Mouse (Mus musculus): ENCODE data around the gene Pgpep1l.
"Not testable (repeated sequence)": the region's sequence is repeated elsewhere in the genome, so short reads cannot be mapped to it uniquely, and the experiment has no call there.

The Pgpep1l gene

DNA sequence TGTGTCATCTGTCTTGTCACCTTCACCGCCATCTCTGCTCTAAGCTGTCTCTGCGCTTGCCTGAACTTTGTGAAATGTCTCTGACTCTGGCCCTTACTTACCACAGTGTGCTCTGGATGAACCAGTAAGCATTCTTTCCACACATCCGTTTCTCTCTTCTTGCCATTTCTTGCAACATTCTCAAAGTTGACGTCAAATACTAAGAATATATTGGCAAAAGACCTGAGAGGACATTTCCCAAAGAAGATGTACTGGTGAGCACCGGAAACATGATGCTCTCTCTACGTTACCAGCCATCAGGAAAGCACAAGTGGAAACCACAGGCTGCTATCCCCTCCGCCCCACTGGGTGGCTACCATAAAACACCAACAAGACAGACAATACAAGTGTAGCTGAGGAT is 19.7 kb upstream of the Pgpep1l start:
- intact Hi-C loops (cut with DNase I): no loop called here

DNA sequence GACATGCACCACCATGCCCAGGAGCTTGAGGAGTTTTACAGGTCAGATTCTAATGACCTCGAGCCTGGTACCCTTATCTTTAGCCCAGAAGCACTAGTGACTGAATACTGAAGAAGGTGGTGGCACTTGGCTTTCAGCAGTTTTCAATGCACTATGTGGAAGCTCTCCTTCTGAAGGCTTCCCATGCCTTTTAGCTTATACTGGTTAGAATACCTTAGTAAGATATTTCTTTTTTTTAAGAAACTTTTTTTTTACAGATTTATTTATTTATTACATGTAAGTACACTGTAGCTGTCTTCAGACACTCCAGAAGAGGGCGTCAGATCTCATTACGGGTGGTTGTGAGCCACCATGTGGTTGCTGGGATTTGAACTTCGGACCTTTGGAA is 19.1 kb upstream of the Pgpep1l start:
- intact Hi-C loops (cut with DNase I): not testable (repeated sequence)

DNA sequence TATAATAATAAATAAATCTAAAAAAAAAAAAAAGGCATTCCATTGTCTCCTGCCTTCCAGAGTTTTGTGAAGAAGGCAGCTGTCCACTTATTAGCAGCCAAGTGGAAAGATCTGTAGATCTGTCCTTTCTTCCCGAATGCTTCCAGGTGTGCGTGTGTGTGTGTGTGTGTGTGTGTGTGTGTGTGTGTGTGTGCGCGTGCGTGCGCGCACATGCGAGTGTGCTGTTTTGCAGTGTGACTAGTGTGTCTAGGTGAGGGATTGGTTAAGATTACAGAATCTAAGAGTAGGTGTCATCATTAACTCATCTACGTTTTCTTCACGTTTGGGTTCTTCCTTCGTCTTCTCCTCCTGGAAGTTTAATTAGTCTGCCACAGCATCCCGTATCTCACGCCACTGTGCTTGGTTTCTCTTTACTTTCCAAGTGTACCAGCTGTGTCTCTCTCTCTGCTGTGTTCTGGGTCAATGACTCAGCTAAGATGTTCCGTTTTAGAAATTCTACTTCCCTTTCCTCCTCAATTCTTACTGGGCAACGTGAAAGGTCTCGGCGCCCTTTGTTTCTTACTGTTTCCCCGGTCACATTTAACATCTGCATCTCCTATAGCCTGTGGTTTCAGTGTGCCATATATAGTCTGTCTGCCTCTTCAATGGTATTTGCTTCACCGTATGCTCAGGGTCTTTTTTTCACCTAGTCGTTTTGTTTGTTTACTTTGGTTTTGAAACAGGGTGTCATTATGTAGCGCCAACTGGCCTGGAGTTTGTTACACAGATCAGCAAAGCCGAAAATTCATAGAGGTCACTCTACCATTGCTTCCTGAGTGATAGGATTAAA is 18.5 kb upstream of the Pgpep1l start:
- intact Hi-C loops (cut with DNase I): no loop called here

DNA sequence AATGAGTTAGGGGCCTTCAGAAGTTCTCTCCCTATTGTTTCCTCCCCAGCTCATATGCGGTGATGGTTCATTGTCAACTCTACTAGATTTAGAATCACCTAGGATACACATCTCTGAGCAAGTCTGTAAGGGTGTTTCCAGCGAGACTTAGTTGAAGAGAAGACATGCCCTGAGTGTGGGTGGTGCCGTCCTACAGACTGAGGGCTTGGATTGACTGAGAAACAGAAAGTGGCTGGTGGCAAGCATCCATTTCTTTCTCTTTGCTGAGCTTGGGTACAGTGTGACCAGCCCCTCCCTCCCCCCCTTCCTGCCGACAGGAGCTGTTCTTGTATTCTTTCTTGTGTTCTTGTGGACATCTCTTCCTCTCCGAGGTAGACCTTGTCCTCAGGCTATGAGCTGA is 17.3 kb upstream of the Pgpep1l start:
- intact Hi-C loops (cut with DNase I): no loop called here

DNA sequence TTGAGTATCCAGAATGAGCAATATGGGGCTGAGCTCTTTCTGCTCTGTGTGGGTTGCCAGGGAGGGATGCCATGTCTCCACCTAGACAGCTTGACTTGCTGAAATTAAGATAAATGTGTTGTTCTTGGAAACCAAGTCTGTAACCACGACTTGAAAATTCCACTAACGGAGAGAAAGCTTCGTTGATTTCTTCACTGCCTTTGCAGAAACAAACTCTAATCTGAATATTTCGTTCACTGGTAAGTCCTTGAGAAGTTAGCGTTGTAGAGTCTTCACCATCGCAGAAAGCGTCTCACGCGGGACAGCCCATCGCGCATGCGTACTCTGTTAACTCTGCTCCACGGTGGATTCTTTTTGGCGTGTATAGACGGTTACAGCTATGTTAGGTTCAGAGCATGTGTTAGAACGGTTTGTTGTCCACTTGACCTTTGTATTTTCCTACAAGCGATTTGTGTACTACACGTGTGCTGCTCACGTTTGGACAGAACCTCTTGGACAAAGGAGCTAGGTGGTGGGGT is 16.4 kb upstream of the Pgpep1l start:
- intact Hi-C loops (cut with DNase I): no loop called here

DNA sequence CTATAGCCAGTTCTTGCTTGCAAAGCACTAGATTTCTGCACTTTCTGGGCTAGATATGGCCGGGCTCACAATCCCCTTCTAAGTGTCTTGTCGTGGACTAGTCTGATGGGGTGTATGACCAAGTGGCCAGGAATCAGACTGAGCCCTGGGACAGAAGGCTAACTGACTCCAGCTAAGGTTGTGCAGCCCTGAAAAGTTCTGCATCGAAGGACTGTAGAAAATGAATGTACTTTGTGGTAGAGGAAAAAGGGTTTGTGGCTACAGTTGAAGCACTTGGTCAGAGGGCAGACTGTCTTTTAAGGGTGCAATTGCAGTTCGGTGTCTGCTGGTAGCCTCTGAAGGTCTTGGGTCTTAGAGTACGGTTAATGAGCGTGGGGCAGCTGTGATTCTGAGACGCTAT is 15.4 kb upstream of the Pgpep1l start:
- intact Hi-C loops (cut with DNase I): no loop called here

DNA sequence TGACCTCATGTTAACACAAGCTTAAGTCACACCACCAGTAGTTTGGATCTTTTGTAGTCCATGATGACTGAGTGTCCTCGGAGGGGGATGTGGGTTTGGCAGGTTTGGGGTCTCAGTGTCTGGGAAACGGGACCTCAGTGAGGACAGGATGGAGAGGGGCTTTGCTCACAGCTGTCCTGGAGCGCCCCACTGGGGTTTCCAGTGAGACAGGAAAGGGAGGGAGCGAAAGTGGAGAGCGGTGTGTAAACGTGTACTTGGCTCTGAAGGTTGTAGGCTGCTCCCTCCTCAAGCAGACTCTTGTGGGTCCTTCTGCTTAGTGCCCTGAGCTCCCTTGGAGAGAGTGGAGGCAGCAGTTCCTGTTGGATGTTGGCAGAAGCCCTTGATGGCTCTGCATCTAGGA is 14.9 kb upstream of the Pgpep1l start:
- intact Hi-C loops (cut with DNase I): no loop called here

DNA sequence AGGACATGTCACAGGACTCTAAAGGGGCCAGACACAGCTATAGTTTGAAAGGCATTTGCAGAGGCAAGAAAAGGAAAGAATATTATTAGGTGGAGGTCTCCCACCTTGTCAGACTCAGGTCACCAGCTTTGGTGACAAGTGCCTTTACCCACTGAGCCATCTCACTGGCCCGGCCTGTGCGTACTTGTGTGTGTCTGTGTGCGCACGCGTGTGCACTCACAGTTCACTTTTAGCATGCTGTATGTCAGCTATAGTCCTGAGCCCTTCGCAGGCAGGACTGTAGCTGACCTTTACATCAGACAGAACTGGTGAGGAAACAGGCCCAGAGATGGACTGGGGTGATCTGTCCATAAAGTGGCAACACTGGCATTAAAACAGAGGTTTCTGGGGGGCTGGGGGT is 14.4 kb upstream of the Pgpep1l start:
- intact Hi-C loops (cut with DNase I): no loop called here

DNA sequence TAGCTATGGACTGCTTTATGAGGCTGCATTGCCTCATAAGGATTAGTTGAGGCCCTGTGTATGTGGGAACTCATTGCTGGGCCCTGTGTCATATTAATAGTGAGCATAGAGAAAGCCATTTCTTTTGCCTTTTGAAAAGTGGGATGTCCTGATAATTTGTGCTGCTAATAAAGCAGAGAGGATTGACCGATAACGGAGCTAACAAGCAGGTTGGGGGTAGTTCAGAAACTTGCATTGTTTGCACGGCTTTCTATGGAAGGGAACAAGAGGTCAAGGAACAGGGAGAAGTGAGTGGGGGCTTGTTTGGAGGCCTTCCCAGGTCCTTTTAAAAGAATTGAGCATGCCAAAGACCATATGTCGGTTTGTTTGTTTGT is 13.9 kb upstream of the Pgpep1l start:
- intact Hi-C loops (cut with DNase I): no loop called here

DNA sequence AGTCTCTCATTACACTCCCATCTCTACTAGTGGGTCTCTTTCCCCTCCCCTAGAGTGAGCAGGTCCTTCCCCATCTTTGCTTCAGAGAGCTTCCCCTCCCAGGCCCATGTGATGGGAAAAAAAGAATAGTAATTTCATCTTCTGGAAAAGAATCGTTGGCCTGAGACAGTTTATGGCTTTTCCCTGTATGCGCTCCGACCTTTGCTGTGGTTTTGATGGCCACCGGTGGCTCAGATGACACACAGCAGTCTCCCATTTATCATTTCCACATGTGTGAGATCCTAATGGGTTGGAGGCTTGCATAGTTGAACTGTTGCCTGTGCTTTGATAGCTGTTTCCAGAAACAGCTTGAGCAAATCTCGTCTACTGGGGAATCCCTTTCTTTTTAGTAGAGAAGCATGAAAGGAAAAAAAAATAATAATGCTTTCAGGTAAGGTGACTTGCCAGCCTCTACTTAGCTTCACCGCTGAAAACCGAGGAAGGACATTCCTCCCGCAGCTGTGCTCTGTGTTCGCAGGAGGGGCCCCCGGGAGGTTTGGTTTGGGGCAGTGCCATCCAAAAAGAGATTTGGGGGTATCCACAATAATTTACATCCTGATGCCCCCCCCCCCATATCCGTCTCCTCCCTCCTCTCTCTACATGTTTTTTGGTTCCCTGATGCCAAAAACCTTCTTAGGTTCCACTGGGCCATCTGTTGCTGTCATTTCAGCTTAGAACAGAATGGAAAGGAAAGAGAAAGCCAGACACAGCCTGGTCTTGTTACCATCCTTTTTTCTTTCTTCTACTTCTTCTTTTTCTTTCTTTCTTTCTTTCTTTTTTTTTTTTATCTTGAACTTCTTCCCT is 13.2 kb upstream of the Pgpep1l start:
- intact Hi-C loops (cut with DNase I): no loop called here

DNA sequence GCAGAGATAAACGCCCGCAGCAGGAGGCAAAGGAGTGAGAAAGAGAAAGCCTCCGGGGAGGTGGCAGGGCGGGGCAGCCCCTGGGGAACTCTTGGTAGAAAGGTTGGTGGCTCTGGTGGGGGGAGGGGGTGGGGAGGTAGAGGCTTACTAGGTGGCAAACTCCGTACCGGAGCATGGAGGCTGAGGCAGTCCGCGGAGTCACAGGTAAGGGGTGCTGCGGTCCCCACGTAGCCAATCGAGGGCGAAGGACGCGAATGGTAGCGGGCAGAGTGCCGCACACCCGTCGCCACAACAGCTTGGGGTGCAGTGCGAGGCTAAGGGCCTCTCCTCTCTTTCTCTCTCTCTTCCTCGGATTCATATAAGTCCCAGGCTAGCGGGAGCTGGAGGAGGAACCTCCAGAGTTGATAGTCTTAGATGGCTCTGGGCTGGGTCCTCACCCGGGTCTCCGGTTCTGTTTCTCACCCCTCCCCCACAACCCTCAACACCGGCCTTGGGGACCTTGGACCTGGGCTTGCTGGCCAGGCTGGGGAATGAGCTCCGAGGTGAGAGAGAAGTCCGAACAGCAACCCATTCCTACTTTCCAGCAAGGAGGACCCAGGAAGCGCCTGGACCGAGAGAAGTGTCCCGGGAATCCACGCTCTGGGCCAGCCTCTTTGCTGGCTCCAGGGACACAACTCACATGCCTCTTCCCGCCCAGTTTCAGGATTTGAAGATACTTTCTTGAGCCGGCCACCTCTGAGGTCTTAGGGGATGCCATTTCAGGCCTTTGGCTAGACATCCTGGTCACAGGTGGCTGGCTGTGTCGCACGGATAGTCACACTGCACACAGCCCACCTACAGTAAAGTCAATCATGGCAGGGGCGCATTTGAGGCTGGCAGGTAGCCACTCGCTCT is 12.1 kb upstream of the Pgpep1l start:
- intact Hi-C loops (cut with DNase I): no loop called here

DNA sequence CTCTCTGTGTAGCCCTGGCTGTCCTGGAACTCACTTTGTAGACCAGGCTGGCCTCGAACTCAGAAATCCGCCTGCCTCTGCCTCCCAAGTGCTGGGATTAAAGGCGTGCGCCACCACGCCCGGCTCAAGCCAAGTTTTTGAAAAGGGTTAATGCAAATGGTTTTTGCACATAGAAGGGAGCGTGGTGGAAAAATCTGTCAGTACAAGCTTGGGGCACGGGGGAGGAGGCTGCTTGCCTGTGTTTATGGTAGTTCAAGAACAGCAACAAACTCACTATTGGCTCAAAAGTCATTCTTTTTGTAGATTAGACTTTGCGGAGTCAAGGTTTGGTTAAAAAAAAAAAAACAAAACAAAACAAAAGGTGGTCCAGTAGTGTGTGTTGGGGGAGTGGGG is 11.4 kb upstream of the Pgpep1l start:
- intact Hi-C loops (cut with DNase I): not testable (repeated sequence)

DNA sequence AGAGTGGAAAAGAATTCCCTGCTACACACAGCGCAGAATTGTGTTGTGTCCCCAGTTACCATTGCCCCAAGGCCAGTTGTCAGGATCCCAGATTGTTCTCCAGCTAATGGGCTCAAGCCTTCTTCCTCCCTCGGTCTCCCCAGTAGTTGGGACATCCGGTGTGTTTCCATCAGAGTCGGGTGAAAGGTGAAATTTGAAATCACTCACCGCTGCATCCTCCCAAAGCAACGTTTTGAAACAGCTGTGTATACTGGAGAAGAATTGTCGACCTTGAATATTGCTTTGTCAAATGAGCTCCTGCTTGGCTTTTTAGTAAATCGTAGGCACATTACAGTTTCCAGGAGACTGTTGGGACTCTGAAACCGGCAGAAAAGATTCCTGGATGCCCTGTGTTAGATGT is 10.9 kb upstream of the Pgpep1l start:
- intact Hi-C loops (cut with DNase I): no loop called here

DNA sequence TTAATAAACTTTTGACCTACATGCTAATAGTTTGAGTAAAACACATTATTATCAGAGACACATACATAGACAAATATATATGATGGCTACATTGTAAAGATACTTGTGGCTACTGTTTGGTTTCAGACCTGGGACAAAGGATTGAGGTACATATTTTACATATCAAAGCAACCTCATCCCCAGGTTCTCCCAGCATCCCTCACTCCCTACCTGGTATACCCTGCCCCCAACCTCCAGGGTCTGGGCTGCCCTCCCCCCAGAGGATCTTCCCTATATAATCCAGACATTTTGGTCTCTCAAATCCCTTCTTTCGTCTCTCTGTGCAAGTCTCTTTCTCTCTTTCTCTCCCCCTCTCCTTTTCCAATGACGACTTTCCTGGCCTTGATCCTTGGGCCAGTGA is 10.2 kb upstream of the Pgpep1l start:
- intact Hi-C loops (cut with DNase I): no loop called here

DNA sequence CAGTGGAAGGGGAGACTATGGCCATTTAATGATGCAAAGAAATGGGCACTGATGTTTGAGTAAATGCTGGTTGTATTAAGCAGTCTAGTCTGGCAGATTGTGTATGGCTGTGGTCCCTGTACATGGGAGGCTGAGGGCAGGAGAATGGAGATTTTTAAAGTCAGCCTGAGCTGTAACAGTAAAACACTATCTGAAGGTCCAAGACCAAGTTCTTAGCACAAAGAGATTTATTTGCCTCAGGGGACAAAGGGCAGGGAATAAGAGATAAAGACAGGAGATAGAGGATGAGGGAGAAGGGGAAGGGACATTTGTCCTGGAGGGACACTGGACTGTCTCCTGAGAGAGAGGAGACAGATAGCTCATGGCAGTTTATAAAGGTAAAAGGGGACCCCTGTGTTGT is 9.5 kb upstream of the Pgpep1l start, which contains the start of gene Fam169b:
TSS of gene Fam169b (plus strand) at position 325 of the 400 bp plus-strand sequence.
- intact Hi-C loops (cut with DNase I): no loop called here

DNA sequence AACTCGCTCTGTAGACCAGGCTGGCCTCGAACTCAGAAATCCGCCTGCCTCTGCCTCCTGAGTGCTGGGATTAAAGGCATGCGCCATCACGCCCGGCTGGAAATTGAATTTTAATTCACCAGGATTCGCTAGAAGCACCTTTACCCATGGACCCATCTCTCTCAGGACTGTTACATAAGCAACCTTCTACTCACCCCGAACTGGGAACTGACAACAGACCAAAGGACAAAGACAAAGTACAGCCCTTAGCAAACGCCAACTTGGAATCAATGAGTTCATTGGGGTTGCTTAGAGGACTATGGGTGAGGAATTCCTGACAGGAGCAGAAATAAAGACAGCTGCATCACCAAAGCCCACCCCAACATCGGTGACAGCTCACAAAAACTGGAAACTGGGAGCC is 8.6 kb upstream of the Pgpep1l start:
- intact Hi-C loops (cut with DNase I): no loop called here

DNA sequence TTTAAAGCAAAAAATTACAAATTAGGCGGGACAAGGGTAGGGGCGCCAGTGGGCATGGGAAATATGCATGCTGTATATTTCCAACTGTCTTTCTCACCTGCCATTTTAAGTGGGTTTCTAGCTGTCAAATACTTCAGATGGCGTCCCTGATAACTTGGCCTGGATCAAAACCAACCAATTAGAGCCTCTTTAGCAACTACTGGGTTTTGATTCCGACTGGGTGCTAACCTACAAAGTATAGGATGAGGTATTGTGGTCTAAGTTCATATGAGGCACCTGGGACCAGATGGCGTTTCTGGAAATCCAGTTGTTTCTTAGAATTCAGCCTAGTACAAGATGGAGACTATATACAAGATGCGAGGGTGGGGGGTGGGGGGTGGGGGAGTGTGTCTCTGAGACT is 7.8 kb upstream of the Pgpep1l start:
- intact Hi-C loops (cut with DNase I): no loop called here

DNA sequence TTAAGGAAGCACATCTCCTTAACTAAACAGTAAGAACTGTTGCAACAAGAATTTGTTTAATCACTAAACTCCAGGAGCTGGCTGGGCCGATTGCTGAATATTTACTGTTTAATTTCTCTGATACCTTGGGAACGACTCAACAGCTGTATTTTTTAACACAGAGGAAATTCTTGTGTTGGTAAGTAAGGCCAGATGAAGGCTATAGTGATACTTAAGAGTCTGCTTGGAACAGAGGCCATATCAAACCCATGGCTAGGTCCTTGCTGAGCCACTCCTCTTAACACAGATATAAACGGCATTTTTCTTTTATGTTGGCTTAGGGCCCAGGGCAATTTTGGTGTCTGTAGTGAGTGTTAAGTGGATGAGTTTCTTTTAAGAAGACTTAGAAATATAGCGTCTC is 6.5 kb upstream of the Pgpep1l start:
- intact Hi-C loops (cut with DNase I): no loop called here

DNA sequence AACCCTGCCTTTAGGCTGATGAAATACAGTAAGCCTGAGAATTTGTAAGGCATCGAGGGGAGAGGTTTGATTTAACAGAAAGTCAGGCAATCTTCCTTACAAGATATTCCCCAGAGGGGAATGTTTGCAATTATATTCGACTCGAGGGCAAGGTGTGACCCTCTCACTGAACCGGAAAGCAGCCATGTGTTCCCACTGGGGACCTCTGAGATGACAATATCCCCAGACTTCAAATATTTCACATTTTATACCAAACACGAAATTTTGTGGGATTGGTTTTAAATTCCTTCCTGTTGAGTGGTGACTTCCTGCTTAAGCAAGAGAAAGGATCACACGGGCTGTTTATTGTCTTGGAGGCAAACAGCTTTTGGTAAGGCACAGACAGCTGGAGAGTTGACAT is 2.7 kb upstream of the Pgpep1l start:
- intact Hi-C loops (cut with DNase I): no loop called here

DNA sequence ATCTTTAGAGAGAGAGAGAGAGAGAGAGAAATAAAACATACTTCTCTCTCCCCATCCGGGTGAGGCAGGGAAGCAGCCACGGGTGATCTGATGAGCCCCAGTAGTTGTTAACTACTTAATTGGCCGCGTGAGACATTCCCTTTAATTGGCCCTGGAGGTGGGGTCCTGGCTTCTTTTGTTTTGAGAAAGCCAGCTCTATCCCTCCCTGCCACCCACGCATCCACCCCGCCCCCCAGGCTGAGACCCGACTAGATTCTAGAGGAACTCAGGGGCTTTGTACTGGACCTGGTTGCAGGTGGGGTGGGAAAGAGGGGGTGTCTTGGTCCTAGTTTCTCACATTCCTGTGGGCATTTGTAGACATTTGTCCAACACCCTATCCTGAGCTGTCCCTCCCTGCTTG is 1.4 kb upstream of the Pgpep1l start:
- intact Hi-C loops (cut with DNase I): no loop called here

DNA sequence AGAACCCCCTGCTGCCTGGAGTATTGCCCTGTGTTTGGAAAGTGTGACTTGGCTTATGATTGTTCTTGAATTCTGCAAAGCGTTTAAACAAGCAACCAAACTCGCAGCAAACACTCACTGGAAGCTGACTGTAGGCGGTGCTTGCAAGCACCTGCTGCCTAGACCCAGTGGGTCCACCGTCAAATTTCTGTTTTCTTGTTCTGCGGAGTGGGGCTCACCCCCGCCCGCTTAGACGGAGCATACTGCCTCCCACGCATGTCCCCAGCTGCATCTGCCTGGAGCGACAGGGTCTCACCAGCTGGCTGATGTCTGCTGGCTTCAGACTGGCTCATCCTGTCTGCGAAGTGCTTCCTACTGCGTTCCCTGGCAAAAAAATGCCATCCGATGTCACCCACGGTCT is 498 bp upstream of the Pgpep1l start:
- intact Hi-C loops (cut with DNase I): no loop called here
